Mouse (Mus musculus) limb, embryonic 12.5 days (tissue): Measurements from ENCODE around the gene Gm20388. TPM values are rescaled to one million over a fixed set of nuclear protein-coding genes. Genes with fewer than 3 reads are reported as not detected.
"Not testable (repeated sequence)": the region's sequence is repeated elsewhere in the genome, so short reads cannot be mapped to it uniquely, and the experiment has no call there.

Experiments
- ATAC-seq: fragments of 200-750 bp; cut with Nextera tagmentation; 2 replicates; pipeline ENCODE4 v1.8.0; 2017; ENCODE audit warnings: low read depth, moderate TSS enrichment; ENCODE audit not compliant: insufficient number of reproducible peaks, insufficient read depth, low FRiP score, low TSS enrichment
- H3K27ac ChIP-seq: fragments of 300-500 bp; sonication (generic); 2 replicates; pipeline ENCODE4 v1.5.1; 2016; ENCODE audit warnings: mild to moderate bottlenecking, moderate library complexity
- H3K27me3 ChIP-seq: fragments of 300-500 bp; sonication (generic); 2 replicates; pipeline ENCODE4 v1.6.1; 2016; ENCODE audit warnings: mild to moderate bottlenecking, moderate library complexity
- H3K36me3 ChIP-seq: fragments of 300-500 bp; sonication (generic); 2 replicates; pipeline ENCODE4 v1.6.1; 2016; ENCODE audit warnings: mild to moderate bottlenecking, moderate library complexity
- H3K4me1 ChIP-seq: fragments of 300-500 bp; sonication (generic); replicated peaks from 2 replicates; pipeline ENCODE4 v1.6.1; 2016
- H3K4me2 ChIP-seq: fragments of 300-500 bp; sonication (generic); 2 replicates; pipeline ENCODE4 v1.6.1; 2016; ENCODE audit warnings: mild to moderate bottlenecking, moderate library complexity
- H3K4me3 ChIP-seq: fragments of 300-500 bp; sonication (generic); replicated peaks from 2 replicates; pipeline ENCODE4 v1.5.1; 2016; ENCODE audit warnings: mild to moderate bottlenecking
- H3K9ac ChIP-seq: fragments of 300-500 bp; sonication (generic); replicated peaks from 2 replicates; pipeline ENCODE4 v1.6.1; 2016; ENCODE audit warnings: mild to moderate bottlenecking, moderate library complexity
- H3K9me3 ChIP-seq: fragments of 300-500 bp; sonication (generic); 2 replicates; pipeline ENCODE4 v1.6.1; 2016; ENCODE audit warnings: mild to moderate bottlenecking, moderate library complexity
- WGBS: fragments of 180-500 bp; shearing (Covaris S2); methylation state at CpG from one replicate; pipeline ENCODE4 v1.1.7; 2016; 5-methylcytosine and 5-hydroxymethylcytosine counted together
- polyA plus RNA-seq: library from polyadenylated mRNA; unstranded; fragments of >200 nt; fragmentation: Nextera tagmentation; extraction: Ambion mirVana; gene quantifications from 2 replicates; pipeline ENCODE4 v1.2.1, GENCODE M21; 2016

The Gm20388 gene
- polyA plus RNA-seq, 1 experiment from 2014 or later, result not detected

DNA sequence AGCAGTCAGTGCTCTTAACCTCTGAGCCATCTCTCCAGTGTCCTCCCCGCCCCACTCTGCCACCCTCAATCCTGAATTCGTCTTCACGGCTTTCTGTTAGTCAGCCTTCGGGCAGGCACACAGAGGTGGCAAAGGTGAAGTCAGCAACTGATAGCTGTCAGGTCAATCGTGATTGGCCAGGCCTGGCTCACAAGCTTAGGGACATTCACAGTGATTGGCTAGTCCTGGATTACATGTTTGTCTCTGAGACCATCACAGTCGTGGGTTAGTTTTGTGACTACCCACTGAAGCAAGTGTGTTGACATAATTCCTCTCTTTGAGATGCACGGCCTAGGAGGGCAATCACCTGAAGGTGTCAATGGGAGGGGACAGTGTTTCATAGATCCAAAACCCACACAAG is 3542.7 kb downstream of the Gm20388 start:
- H3K4me1 ChIP-seq, result no peaks in the 10 kb centered on the region

DNA sequence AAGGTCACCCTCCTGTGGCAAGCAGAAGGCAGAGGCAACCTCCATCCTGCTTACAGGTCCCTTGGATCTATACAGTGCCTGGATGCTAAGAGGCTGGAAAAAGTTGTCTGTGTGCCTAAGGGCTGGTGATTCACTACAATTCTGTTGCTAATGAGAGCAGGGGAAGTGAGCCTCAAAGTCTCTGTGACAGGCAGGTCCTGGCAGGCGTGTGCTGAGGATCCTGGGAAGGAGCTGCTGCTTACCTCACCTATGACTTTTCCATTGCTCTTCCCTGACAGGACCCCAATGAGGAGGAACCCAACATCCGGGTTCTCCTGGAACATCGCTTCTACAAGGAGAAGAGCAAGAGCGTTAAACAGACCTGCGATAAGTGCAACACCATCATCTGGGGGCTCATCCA is 3543.3 kb downstream of the Gm20388 start:
- Histone ChIP-seq H3K4me3 (no peak overlapping the region), H3K27me3 (no peaks in the 10 kb centered on the region), H3K9me3 (no peaks in the 10 kb centered on the region), H3K4me2 (no peak overlapping the region), H3K36me3 (peaks cover 94% of the 10 kb centered on the region), H3K27ac (no peak overlapping the region), H3K4me1 (no peaks in the 10 kb centered on the region), H3K9ac (no peak overlapping the region)
- ATAC-seq, result no peak
- 82% methylated on average over 5 of the region's 5 CpGs for WGBS

More for the DNA sequence above, 3542.7 kb downstream of the Gm20388 start:
- H3K36me3 ChIP-seq, result peaks cover 91% of the 10 kb centered on the region
- H3K27me3 ChIP-seq, result no peaks in the 10 kb centered on the region
- no peak overlapping the region for H3K4me3 ChIP-seq
- 64% methylated on average over 7 of the region's 7 CpGs for WGBS
- no peaks in the 10 kb centered on the region for H3K9me3 ChIP-seq
- H3K4me2 ChIP-seq, result no peak overlapping the region
- no peak overlapping the region for H3K9ac ChIP-seq
- no peak overlapping the region for H3K27ac ChIP-seq
- ATAC-seq, result no peak

DNA sequence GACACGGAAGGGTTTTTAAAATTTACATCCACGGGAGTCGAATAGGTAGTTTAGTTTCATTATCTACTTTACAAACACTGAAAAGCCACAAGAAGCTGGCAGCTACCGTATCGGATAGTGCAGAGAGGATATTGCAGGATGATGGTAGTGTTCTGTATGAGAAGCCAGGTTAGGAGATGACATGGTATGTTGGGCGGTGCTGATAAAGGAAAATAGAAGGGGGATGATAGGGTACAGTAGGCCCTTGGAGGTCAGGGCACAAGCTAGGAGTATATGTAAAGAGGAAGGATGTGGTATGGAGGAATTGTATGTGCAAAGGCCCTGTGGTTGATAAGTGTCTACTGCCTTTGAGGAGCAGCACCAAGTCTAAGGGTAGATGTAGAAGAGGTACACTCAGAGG is 3543.9 kb downstream of the Gm20388 start:
- Histone ChIP-seq H3K27ac (no peak overlapping the region), H3K27me3 (no peaks in the 10 kb centered on the region), H3K9me3 (no peaks in the 10 kb centered on the region), H3K4me1 (no peaks in the 10 kb centered on the region), H3K4me2 (no peak overlapping the region), H3K36me3 (peaks cover 94% of the 10 kb centered on the region), H3K4me3 (no peak overlapping the region), H3K9ac (no peak overlapping the region)
- ATAC-seq, result no peak
- 96% methylated on average over 6 of the region's 6 CpGs for WGBS

DNA sequence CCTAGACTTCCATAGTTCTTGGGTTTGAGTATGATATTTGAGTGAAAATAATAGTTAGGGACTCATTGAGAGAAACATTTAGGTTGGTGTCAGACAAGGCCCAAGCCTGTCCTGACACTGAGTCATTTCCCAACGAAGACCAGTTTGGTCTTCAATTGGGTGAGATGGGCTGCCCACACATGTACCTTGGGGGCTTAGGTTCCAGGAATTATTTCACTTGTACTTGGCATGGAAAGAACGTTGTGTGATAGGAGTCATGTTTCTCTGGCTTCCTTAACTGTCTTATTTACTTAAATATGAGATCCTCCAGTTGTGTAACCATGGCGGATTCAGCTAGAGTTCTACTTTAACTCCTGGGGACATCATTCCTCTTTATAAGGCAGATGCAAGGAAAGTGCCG is 3553.0 kb downstream of the Gm20388 start:
- Histone ChIP-seq H3K4me3 (no peak overlapping the region), H3K9me3 (peaks cover 3% of the 10 kb centered on the region; the same call in 1 of the 2 replicates), H3K9ac (no peak overlapping the region), H3K4me1 (no peaks in the 10 kb centered on the region), H3K27me3 (no peaks in the 10 kb centered on the region), H3K36me3 (peaks cover 56% of the 10 kb centered on the region), H3K27ac (no peak overlapping the region), H3K4me2 (no peak overlapping the region)
- WGBS, result 91% methylated on average over 4 of the region's 4 CpGs
- ATAC-seq, result no peak

DNA sequence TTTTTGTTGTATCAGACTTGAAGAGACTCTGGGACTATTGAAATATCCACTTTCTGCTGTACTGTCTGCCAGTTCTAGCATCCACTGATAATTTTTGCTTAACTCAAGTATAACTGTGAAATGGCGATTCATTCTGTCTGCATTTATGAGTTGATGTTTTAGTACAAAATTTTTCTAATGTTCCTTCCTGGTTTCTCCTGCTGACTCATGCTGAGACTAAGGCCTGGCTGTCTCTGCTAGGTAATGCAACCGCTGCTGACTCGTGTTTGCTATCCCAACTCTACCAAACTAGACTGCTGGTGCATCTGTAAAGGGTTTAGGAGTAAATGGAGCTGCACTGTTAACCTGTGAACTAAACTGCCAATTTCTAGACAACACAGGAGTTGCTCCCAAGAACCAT is 3556.8 kb downstream of the Gm20388 start:
- H3K27ac ChIP-seq, result no peak overlapping the region
- H3K4me3 ChIP-seq, result no peak overlapping the region
- WGBS, result 76% methylated on average over 3 of the region's 3 CpGs
- no peak overlapping the region for H3K9ac ChIP-seq
- H3K27me3 ChIP-seq, result no peaks in the 10 kb centered on the region
- ATAC-seq, result no peak
- H3K4me1 ChIP-seq, result no peaks in the 10 kb centered on the region
- peaks cover 3% of the 10 kb centered on the region; the same call in 1 of the 2 replicates for H3K9me3 ChIP-seq
- H3K36me3 ChIP-seq, result peaks cover 18% of the 10 kb centered on the region
- H3K4me2 ChIP-seq, result no peak overlapping the region

DNA sequence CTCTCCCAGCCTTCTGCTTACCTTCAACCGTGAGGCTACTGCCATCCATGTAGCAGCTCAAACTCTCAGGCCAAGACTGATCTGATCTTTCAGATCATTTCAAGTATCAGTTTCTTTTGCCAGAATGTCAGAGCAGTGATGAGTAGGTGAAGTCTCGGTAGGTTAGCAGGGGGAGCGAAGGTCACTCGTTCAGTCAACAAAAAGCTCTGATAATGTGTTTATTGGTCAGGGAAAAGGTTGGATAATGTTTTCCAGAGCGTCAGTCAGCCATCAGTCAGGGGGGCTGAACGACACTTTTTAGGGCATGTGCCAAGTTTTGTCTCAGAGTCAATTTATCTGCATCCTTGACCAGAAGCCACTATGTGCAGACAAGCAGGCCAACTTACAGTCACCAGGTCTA is 3562.3 kb downstream of the Gm20388 start:
- H3K36me3 ChIP-seq, H3K9ac ChIP-seq, H3K4me3 ChIP-seq, ATAC-seq, H3K27ac ChIP-seq, H3K4me1 ChIP-seq, H3K4me2 ChIP-seq, H3K27me3 ChIP-seq, H3K9me3 ChIP-seq: not testable (repeated sequence)
- 62% methylated on average over 6 of the region's 6 CpGs for WGBS

DNA sequence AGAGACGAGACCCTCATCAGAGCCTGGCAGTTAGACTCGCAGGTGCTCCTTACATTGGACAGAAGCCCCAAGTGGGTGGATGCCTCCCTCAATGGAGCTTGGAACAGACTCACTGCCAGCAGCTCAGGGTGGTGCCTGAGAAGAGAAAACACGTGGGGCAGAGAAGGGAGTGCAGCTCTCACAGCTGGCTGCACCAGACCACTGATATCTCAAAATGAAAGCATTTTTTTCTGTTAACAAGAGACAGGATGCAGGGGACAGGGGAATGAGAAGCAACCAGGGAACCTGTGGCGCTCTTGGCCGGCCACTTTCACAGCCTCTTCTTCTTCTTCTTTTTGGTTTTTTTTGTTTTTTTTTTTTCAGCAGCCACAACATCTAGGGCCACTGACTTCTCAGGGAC is 3563.9 kb downstream of the Gm20388 start:
- ATAC-seq, H3K4me2 ChIP-seq, H3K4me3 ChIP-seq, H3K27ac ChIP-seq, H3K9me3 ChIP-seq, H3K9ac ChIP-seq, H3K36me3 ChIP-seq, H3K27me3 ChIP-seq: not testable (repeated sequence)
- peaks cover 13% of the 10 kb centered on the region for H3K4me1 ChIP-seq
- WGBS, result 65% methylated on average over 5 of the region's 5 CpGs

DNA sequence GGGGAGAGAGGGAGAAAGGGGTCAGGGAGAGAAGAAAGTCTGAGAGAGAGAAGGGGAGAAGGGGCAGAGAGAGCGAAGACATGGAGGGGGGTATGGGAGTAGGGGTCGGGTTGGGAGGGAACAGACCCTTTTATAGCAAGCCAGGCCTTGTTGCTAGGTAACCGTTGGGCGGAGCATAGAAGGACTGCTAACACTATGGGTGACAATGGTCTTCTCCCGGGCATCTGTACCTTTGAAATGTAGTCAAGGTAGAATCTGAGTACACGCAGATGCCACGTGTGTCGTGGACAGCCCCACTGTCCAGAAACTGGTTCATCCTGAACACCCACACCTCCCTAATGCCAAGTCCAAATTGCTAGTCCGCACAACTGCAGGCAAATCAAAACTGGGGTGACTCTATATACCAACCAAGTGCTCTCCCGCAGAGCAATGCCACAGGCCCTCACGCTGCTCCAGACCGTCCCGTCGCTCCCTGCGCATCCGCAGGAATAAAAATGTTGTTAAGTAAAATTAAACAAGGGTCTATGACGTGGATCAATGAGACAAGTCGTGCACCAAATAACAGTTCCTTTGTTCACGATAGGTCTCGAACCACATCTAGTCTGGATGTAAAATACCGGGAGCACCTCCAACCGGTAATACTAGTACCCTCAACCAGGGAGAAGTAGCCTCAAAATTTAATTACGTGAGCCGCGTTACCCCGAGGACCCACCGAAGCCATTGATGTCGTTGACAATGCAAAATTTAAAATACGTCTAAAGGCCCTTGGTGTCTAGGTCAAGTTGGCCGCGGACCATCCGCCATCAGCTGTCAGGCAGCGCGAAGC is 3566.5 kb downstream of the Gm20388 start:
- H3K36me3 ChIP-seq, result peaks cover 22% of the 10 kb centered on the region
- H3K27me3 ChIP-seq, result no peaks in the 10 kb centered on the region
- H3K9ac ChIP-seq, result peak overlapping the region; percentile 81
- H3K4me3 ChIP-seq, result peak overlapping the region; percentile 87
- ATAC-seq, result no peak
- H3K27ac ChIP-seq, result peak overlapping the region; percentile 91
- no peaks in the 10 kb centered on the region for H3K9me3 ChIP-seq
- 10% methylated on average over 34 of the region's 34 CpGs for WGBS
- peaks cover 13% of the 10 kb centered on the region for H3K4me1 ChIP-seq
- H3K4me2 ChIP-seq, result peak overlapping the region; percentile 77

DNA sequence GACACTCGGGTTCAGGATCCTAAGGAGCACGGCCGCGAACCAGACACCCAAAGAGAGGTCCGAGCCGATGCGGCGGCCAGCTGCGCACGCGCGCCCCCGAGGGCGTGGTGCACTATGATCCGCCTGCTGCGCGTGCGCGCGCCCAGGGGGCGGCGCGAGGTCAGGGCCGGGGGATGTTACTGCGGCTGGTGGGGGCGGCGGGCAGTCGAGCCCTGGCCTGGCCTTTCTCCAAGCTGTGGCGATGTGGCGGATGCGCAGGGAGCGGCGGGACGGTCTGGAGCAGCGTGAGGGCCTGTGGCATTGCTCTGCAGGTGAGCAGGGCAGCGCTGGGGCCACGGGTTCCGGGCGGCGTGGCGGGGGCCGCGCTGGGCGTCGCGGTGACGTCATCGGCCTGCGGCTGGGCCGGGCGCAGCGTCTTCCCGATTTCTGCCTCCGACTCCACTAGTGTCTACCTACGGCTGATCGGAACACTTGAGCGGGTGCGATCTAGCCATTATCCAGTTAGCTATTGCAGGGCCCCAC is 3567.2 kb downstream of the Gm20388 start, which contains the start of gene Afg3l1:
Gene Afg3l1 (plus strand): TSS at position 167 of the 522 bp plus-strand sequence.
- Histone ChIP-seq H3K27ac (peak within 1 kb of the TSS; percentile 91), H3K27me3 (no peaks in the 10 kb centered on the region), H3K4me2 (peak within 1 kb of the TSS; percentile 77), H3K4me3 (peak within 1 kb of the TSS; percentile 87), H3K36me3 (peaks cover 28% of the 10 kb centered on the region), H3K4me1 (peaks cover 13% of the 10 kb centered on the region), H3K9me3 (no peaks in the 10 kb centered on the region), H3K9ac (peak within 1 kb of the TSS; percentile 81)
- under 1% methylated on average over 57 of the region's 58 CpGs for whole genome bisulfite sequencing
- peak; percentile 88 for ATAC-seq

DNA sequence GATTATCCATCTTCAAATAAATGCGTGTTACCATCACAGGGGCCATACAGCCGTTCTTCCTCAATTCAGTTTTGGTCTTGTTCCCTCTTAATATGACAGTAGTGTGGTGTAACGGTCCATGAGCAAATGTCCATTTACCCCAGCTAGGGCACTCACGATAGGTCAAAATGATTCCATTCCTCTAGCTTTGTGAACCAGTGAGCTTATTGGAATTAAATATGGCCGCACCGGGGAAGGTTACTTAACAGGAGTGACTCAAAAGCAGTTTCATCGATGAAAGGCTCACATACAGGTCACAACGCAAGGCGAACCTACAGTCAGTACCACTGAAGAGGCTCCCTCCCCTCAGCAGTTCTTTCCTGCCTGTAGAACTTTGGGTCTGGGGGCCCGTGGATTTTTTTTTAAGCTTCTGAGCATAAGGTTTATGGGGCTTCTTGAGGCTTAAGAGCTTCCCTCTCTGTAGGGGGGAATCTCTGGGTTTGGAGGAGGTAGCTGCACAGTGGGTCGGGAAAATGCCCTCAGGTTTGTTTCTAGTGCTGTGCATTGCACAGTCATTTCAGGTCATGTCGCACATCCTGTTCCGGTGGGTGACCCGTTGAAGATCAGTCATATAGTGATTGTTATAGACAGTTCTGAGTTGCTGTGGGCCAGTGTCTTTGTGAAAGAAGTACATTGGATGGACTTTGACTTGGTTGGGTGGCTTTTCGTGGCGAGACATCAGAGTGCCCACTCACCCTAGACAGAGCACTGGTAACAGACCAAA is 3568.0 kb downstream of the Gm20388 start:
- H3K27ac ChIP-seq, result peak overlapping the region; percentile 91

DNA sequence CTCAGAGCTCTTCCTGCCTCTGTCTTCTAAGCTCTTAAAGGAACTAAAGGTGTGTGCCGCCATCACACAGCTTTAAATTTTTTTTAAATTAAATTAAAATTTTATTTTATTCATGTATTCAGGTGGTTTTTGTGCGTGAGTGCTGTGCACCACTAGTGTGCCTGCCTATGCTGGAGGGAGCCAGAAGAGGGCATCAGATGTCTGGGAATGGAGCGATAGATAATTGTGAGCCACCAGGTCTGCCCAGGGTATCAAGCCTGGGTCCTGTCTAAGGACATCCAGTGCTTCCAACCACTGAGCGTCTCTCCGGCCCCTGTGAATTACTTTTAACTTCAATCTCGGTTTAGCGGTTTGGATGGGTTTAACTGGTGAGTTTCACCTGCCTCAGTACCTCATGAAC is 3572.0 kb downstream of the Gm20388 start:
- Histone ChIP-seq H3K4me1 (peaks cover 9% of the 10 kb centered on the region), H3K36me3 (peaks cover 72% of the 10 kb centered on the region), H3K9ac (no peak overlapping the region), H3K27ac (no peak overlapping the region), H3K4me3 (no peak overlapping the region), H3K9me3 (no peaks in the 10 kb centered on the region), H3K4me2 (no peak overlapping the region), H3K27me3 (no peaks in the 10 kb centered on the region)
- ATAC-seq, result no peak
- WGBS, result 84% methylated on average over 7 of the region's 7 CpGs

More for the DNA sequence above, 3568.0 kb downstream of the Gm20388 start:
- Histone ChIP-seq H3K4me3 (peak overlapping the region; percentile 87), H3K9ac (peak overlapping the region; percentile 81), H3K36me3 (peaks cover 34% of the 10 kb centered on the region), H3K4me1 (peaks cover 13% of the 10 kb centered on the region), H3K4me2 (peak overlapping the region; percentile 77), H3K9me3 (no peaks in the 10 kb centered on the region), H3K27me3 (no peaks in the 10 kb centered on the region)
- ATAC-seq, result no peak
- WGBS, result 37% methylated on average over 16 of the region's 16 CpGs
